Mouse (Mus musculus) heart, embryonic 14.5 days (tissue): Measurements from ENCODE around the gene Extl2. TPM values are rescaled to one million over a fixed set of nuclear protein-coding genes. Genes with fewer than 3 reads are reported as not detected.

ENCODE experiments used
- ATAC-seq: fragments of 200-750 bp; cut with Nextera tagmentation; 2 replicates; pipeline ENCODE4 v1.8.0; 2017; ENCODE audit warnings: low read depth, moderate TSS enrichment; ENCODE audit not compliant: insufficient number of reproducible peaks, insufficient read depth, low FRiP score
- H3K27ac ChIP-seq, 2 experiments: fragments of 200-500 bp in 1 of 2; fragments of 300-500 bp in 1 of 2; sonication (generic) in 1 of 2; replicated peaks in 1 of 2; 2 replicates each; pipeline ENCODE4 v1.5.1; 2012 to 2014; ENCODE audit warnings: low read depth in 2 of 2, low read length in 2 of 2, control low read depth in 1 of 2, mild to moderate bottlenecking in 1 of 2, mixed read lengths in 1 of 2; ENCODE audit not compliant: control insufficient read depth in 1 of 2, insufficient read depth in 1 of 2
- H3K27me3 ChIP-seq: fragments of 300-500 bp; sonication (generic); 2 replicates; pipeline ENCODE4 v1.6.1; 2014; ENCODE audit warnings: mild to moderate bottlenecking, low read length, control low read depth; ENCODE audit not compliant: control insufficient read depth, insufficient read depth
- H3K36me3 ChIP-seq: fragments of 300-500 bp; sonication (generic); 2 replicates; pipeline ENCODE4 v1.6.1; 2014; ENCODE audit warnings: mild to moderate bottlenecking, control low read depth, low read length, mixed read lengths; ENCODE audit not compliant: control insufficient read depth, insufficient read depth
- H3K4me1 ChIP-seq, 2 experiments: fragments of 200-500 bp in 1 of 2; fragments of 300-500 bp in 1 of 2; sonication (generic) in 1 of 2; 2 replicates each; pipeline ENCODE4 v1.6.1; 2012 to 2014; ENCODE audit warnings: low read length in 2 of 2, control low read depth in 1 of 2, mixed read lengths in 1 of 2; ENCODE audit not compliant: control insufficient read depth in 2 of 2, insufficient read depth in 2 of 2
- H3K4me2 ChIP-seq: fragments of 300-500 bp; sonication (generic); 2 replicates; pipeline ENCODE4 v1.6.1; 2014; ENCODE audit warnings: mild to moderate bottlenecking, low read length
- H3K4me3 ChIP-seq, 2 experiments: fragments of 200-500 bp in 1 of 2; fragments of 300-500 bp in 1 of 2; sonication (generic) in 1 of 2; 2 replicates each; pipeline ENCODE4 v1.5.1; 2012 to 2014; ENCODE audit warnings: low read length in 2 of 2, mild to moderate bottlenecking in 2 of 2, control low read depth in 1 of 2, low read depth in 1 of 2, moderate library complexity in 1 of 2; ENCODE audit not compliant: control insufficient read depth in 1 of 2, insufficient read depth in 1 of 2
- H3K9ac ChIP-seq: fragments of 300-500 bp; sonication (generic); 2 replicates; pipeline ENCODE4 v1.6.1; 2014; ENCODE audit warnings: mild to moderate bottlenecking, low read length
- H3K9me3 ChIP-seq: fragments of 300-500 bp; sonication (generic); 2 replicates; pipeline ENCODE4 v1.6.1; 2016; ENCODE audit warnings: low read length, control low read depth; ENCODE audit not compliant: control insufficient read depth
- WGBS: fragments of 180-500 bp; shearing (Covaris S2); extraction: QIAGEN DNeasy Blood & Tissue Kit; methylation state at CpG from one replicate; pipeline ENCODE4 v1.1.7; 2014; 5-methylcytosine and 5-hydroxymethylcytosine counted together
- polyA plus RNA-seq: library from polyadenylated mRNA; unstranded; fragments of >200 nt; fragmentation: Nextera tagmentation; extraction: Ambion mirVana; gene quantifications from 2 replicates; pipeline ENCODE4 v1.2.1, GENCODE M21; 2014

Extl2 gene
- polyA plus RNA-seq, 1 experiment from 2014 or later = 22.0 TPM

DNA sequence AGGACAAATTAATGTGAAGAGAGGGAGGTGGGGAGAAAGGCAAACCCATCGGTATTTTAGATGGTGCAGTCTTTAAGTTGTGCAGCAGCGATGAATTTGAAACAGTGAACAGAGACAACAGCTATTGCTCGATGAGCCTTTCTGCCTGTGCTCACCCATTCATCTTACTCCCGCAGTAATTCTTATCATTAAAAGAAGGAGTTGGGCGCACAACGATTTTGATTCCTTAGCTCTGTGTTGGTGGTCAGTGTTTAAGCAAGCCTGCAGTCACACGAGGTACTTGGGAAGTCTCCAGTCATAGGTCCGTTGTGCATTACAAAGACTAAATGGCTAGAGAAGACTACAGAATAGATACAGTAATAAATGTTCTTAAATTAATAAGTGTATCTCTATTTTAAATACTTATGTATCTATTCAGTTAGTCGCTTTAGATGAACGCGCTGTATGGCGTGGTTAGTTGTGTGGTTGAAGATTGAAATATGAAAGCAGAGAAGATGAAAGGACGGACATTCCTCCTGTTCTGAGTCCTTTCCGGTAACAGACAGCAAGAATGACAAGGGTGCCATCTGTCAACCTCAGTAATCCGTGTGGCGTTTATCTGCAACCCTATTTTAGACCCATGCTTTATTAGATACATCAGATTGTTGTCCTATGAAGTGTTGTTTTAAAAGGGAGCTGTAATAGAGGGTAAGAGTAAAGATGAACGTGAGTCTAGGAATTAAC lies 2.5 kb downstream of the Extl2 start:
- Histone ChIP-seq H3K36me3 (peaks cover 6% of the 10 kb centered on the region; the same call in 1 of the 2 replicates), H3K27me3 (no peaks in the 10 kb centered on the region), H3K9me3 (no peaks in the 10 kb centered on the region), H3K4me3 (no peak overlapping the region), H3K4me2 (peak overlapping the region; percentile 96; the same call in 1 of the 2 replicates), H3K9ac (no peak overlapping the region), H3K4me1 (peaks cover 2 to 12% of the 10 kb centered on the region in 2 experiments; a peak in 3 of 4 replicates), H3K27ac (no peak overlapping the region)
- no peak for ATAC-seq
- WGBS = 84% methylated on average over 17 of the region's 17 CpGs

- Histone ChIP-seq H3K9me3 (no peaks in the 10 kb centered on the region), H3K4me3 (no peak overlapping the region), H3K9ac (no peak overlapping the region), H3K4me2 (no peak overlapping the region), H3K4me1 (peaks cover 0 to 9% of the 10 kb centered on the region in 2 experiments; a peak in 2 of 4 replicates), H3K27ac (no peak overlapping the region), H3K36me3 (no peaks in the 10 kb centered on the region), H3K27me3 (no peaks in the 10 kb centered on the region)
- ATAC-seq = no peak
- 91% methylated on average over 6 of the region's 6 CpGs for WGBS
Measured at GRCm38 (mm10) chr3:116014901-116015300, 7.6 kb downstream of the Extl2 start.

GRCm38 (mm10) chr3:116016116-116016515 lies 8.9 kb downstream of the Extl2 start:
- WGBS = 94% methylated on average over 13 of the region's 13 CpGs

GRCm38 (mm10) chr3:116018606-116019005 lies 11.3 kb downstream of the Extl2 start:
- H3K27ac ChIP-seq = no peak overlapping the region
- H3K9me3 ChIP-seq = no peaks in the 10 kb centered on the region
- WGBS = 71% methylated on average over 4 of the region's 4 CpGs
- H3K4me3 ChIP-seq = no peak overlapping the region
- no peaks in the 10 kb centered on the region for H3K27me3 ChIP-seq
- H3K4me2 ChIP-seq = no peak overlapping the region
- ATAC-seq = no peak
- H3K9ac ChIP-seq = no peak overlapping the region
- no peaks in the 10 kb centered on the region for H3K36me3 ChIP-seq
- H3K4me1 ChIP-seq = no peaks in the 10 kb centered on the region

More at GRCm38 (mm10) chr3:116016116-116016515, 8.9 kb downstream of the Extl2 start:
- no peaks in the 10 kb centered on the region for H3K9me3 ChIP-seq
- no peak overlapping the region for H3K4me2 ChIP-seq
- no peaks in the 10 kb centered on the region for H3K27me3 ChIP-seq
- H3K4me1 ChIP-seq = peaks cover 0 to 9% of the 10 kb centered on the region in 2 experiments; a peak in 2 of 4 replicates
- H3K27ac ChIP-seq = no peak overlapping the region
- no peaks in the 10 kb centered on the region for H3K36me3 ChIP-seq
- H3K9ac ChIP-seq = no peak overlapping the region
- no peak for ATAC-seq
- H3K4me3 ChIP-seq = no peak overlapping the region

GRCm38 (mm10) chr3:116019136-116019535 lies 11.9 kb downstream of the Extl2 start:
- Histone ChIP-seq H3K36me3 (peaks cover 3% of the 10 kb centered on the region; the same call in 1 of the 2 replicates), H3K27ac (no peak overlapping the region), H3K4me2 (no peak overlapping the region), H3K4me3 (no peak overlapping the region), H3K9ac (no peak overlapping the region), H3K4me1 (peaks cover 0 to under 1% of the 10 kb centered on the region in 2 experiments; a peak in 1 of 4 replicates), H3K27me3 (no peaks in the 10 kb centered on the region), H3K9me3 (no peaks in the 10 kb centered on the region)
- ATAC-seq = no peak
- 90% methylated on average over 5 of the region's 5 CpGs for WGBS

DNA sequence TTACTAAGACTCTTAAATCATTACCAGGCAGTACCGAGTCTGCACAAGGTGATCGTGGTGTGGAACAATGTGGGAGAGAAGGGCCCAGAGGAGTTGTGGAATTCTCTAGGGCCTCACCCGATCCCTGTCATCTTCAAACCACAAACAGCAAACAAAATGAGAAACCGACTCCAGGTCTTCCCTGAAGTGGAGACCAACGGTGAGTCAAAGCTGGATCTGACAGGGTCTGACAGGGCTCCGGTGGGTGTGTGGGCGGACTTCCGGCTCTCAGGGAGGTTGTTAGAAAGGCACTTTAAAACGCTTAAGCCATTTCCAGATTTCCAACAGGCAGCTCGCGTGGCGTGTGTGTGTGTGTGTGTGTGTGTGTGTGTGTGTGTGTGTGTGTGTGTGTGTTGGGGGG lies 17.0 kb downstream of the Extl2 start:
- 80% methylated on average over 12 of the region's 12 CpGs for whole genome bisulfite sequencing
- H3K4me2 ChIP-seq = no peak overlapping the region
- no peaks in the 10 kb centered on the region for H3K9me3 ChIP-seq
- no peak overlapping the region for H3K27ac ChIP-seq
- H3K9ac ChIP-seq = no peak overlapping the region
- H3K36me3 ChIP-seq = peaks cover 19% of the 10 kb centered on the region
- H3K4me3 ChIP-seq = no peak overlapping the region
- peaks cover 2 to 6% of the 10 kb centered on the region in 2 experiments; a peak in 1 of 4 replicates for H3K4me1 ChIP-seq
- H3K27me3 ChIP-seq = no peaks in the 10 kb centered on the region
- ATAC-seq = no peak

GRCm38 (mm10) chr3:116024669-116025068 lies 17.4 kb downstream of the Extl2 start:
- no peak overlapping the region for H3K27ac ChIP-seq
- H3K4me3 ChIP-seq = no peak overlapping the region
- no peaks in the 10 kb centered on the region for H3K27me3 ChIP-seq
- peaks cover 19% of the 10 kb centered on the region for H3K36me3 ChIP-seq
- H3K9ac ChIP-seq = no peak overlapping the region
- ATAC-seq = no peak
- 87% methylated on average over 5 of the region's 5 CpGs for WGBS
- no peaks in the 10 kb centered on the region for H3K9me3 ChIP-seq
- H3K4me2 ChIP-seq = no peak overlapping the region
- H3K4me1 ChIP-seq = peaks cover 2 to 6% of the 10 kb centered on the region in 2 experiments; a peak in 1 of 4 replicates
